Mouse (Mus musculus) E14TG2a.4 (cell line): ENCODE measurements around the gene Nalcn.
A peak's percentile ranks its signal among the peaks of the same experiment; 100 is the strongest.

Source experiments
- H3K27me3 ChIP-seq: 2 replicates; pipeline ENCODE4 v1.6.1; 2014; ENCODE audit warnings: low read length, control low read depth; ENCODE audit not compliant: insufficient read depth
- H3K36me3 ChIP-seq: 2 replicates; pipeline ENCODE4 v1.6.1; 2014; ENCODE audit warnings: low read length, control low read depth; ENCODE audit not compliant: insufficient read depth
- H3K4me1 ChIP-seq: replicated peaks from 2 replicates; pipeline ENCODE4 v1.6.1; 2014; ENCODE audit warnings: low read depth, low read length, control low read depth
- H3K4me3 ChIP-seq: replicated peaks from 2 replicates; pipeline ENCODE4 v1.5.1; 2014; ENCODE audit warnings: mild to moderate bottlenecking, low read length
- H3K9me3 ChIP-seq: 2 replicates; pipeline ENCODE4 v1.6.1; 2014; ENCODE audit warnings: low read length, control low read depth
- CTCF ChIP-seq: conservative IDR thresholded peaks from 2 replicates; pipeline ENCODE4 v1.5.1; 2014; ENCODE audit warnings: low read length
- NANOG ChIP-seq: IDR thresholded peaks from 2 replicates; pipeline ENCODE4 v1.6.1; 2014; ENCODE audit warnings: borderline replicate concordance, low read length, mixed read lengths
- POU5F1 ChIP-seq: IDR thresholded peaks from 2 replicates; pipeline ENCODE4 v1.6.1; 2014; ENCODE audit warnings: low read length, borderline replicate concordance

Gene Nalcn

GRCm38 (mm10) chr14:123533000-123533399, 93.9 kb downstream of the Nalcn start:
- Histone ChIP-seq H3K9me3 (no peaks in the 10 kb centered on the region), H3K4me3 (no peak overlapping the region), H3K36me3 (no peaks in the 10 kb centered on the region), H3K4me1 (0 out of 2 replicates have a peak, but pooled peaks cover 4% of the 10 kb centered on the region), H3K27me3 (no peaks in the 10 kb centered on the region)
- TF ChIP-seq NANOG (no peak), CTCF (no peak)

DNA sequence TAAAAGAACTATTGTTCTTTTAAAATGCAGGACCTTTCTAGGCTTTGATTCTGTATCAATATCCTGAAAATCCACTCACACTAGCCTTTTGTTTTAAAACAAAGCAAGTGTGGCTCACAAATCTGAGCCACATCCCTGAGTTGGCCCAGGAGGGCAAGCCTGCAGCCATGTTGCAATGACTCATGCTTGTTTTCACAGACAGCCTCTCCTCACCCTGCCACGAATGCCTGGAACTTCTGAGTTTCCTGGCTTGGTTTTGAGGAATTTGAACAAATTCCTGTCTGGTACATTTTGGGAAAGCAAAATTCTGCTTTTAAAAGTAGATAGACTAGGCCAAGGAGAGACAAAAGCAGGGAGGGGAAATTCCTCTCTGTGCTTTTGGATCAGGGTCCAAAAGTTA, 95.7 kb downstream of the Nalcn start:
- no peaks in the 10 kb centered on the region for H3K36me3 ChIP-seq
- H3K4me3 ChIP-seq: no peak overlapping the region
- no peaks in the 10 kb centered on the region for H3K27me3 ChIP-seq
- H3K9me3 ChIP-seq: no peaks in the 10 kb centered on the region
- no peak for TF ChIP-seq CTCF
- peak; percentile 14; the same call in 1 of the 2 replicates for TF ChIP-seq NANOG
- TF ChIP-seq POU5F1: no peak
- H3K4me1 ChIP-seq: 0 out of 2 replicates have a peak, but pooled peaks cover 4% of the 10 kb centered on the region

GRCm38 (mm10) chr14:123529143-123529542, 97.8 kb downstream of the Nalcn start:
- TF ChIP-seq NANOG (no peak), CTCF (no peak), POU5F1 (no peak)
- H3K27me3 ChIP-seq: no peaks in the 10 kb centered on the region
- no peak overlapping the region for H3K4me3 ChIP-seq
- H3K4me1 ChIP-seq: 0 out of 2 replicates have a peak, but pooled peaks cover 4% of the 10 kb centered on the region
- H3K36me3 ChIP-seq: no peaks in the 10 kb centered on the region
- no peaks in the 10 kb centered on the region for H3K9me3 ChIP-seq

DNA sequence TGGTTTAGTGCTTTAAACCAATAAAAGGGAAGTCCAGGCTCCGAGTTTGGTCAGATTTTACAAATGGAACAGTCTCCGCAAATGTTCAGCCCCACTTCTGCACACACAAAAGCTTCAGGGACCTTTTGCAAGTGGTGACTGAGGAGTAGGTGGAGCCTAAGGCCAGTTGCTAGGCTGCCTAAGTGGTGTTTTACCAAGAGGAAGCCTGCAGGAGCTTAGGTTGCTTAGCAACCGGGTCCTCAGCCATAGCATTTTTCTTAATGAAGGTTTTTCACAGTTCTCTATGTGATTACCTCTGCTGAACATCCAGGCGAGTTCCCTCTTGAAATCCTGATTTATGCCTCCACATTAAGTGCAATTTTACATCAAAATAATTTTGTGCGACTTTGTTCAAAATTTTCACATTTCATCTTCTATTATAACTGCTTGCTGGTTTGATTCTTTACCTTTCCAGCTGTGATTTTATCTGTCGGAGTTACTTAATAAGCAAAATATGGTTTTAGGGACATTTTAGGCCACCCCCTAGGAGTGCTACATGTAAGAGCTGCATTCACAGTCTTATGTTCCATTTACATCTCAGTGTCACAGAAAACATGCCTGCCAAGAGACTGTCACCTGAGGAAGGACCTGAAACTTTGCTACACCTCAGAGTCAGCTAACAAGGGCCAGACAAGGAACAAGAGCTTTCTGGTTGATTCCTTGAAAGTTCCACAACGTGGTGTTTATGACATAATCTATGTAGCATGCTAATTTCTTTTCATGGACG, 113.4 kb downstream of the Nalcn start:
- H3K27me3 ChIP-seq: no peaks in the 10 kb centered on the region
- TF ChIP-seq CTCF (no peak), NANOG (no peak), POU5F1 (no peak)
- no peaks in the 10 kb centered on the region for H3K36me3 ChIP-seq
- peaks cover 1% of the 10 kb centered on the region for H3K4me1 ChIP-seq
- no peaks in the 10 kb centered on the region for H3K9me3 ChIP-seq
- no peak overlapping the region for H3K4me3 ChIP-seq

DNA sequence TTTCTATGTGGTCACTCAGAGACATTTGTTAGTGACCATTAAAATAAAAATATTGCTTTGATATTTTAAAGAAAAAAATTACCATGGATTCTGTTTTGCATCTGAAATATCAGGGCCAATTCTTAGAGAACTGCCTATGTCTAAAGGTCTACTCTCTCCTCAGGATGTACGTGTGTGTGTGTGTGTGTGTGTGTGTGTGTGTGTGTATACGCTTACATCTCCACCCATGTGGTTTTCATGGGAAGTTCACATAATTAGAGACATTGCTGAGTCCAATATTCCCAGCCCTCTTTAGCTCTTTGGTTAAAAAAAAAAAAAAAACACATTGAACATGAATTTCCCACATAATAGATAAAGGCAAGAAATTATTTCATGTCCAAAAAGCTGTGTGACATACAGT, 114.0 kb downstream of the Nalcn start:
- no peak for TF ChIP-seq NANOG
- TF ChIP-seq POU5F1: no peak
- TF ChIP-seq CTCF: no peak
- no peaks in the 10 kb centered on the region for H3K9me3 ChIP-seq
- H3K4me3 ChIP-seq: no peak overlapping the region
- no peaks in the 10 kb centered on the region for H3K36me3 ChIP-seq
- no peaks in the 10 kb centered on the region for H3K27me3 ChIP-seq
- H3K4me1 ChIP-seq: no peaks in the 10 kb centered on the region

GRCm38 (mm10) chr14:123495544-123495943, 131.4 kb downstream of the Nalcn start:
- Histone ChIP-seq H3K36me3 (no peaks in the 10 kb centered on the region), H3K4me1 (no peaks in the 10 kb centered on the region), H3K9me3 (no peaks in the 10 kb centered on the region), H3K27me3 (no peaks in the 10 kb centered on the region), H3K4me3 (no peak overlapping the region)
- no peak for TF ChIP-seq POU5F1
- TF ChIP-seq NANOG: no peak
- TF ChIP-seq CTCF: no peak

- Histone ChIP-seq H3K4me1 (no peaks in the 10 kb centered on the region), H3K27me3 (no peaks in the 10 kb centered on the region), H3K9me3 (no peaks in the 10 kb centered on the region), H3K36me3 (no peaks in the 10 kb centered on the region), H3K4me3 (no peak overlapping the region)
- TF ChIP-seq NANOG (no peak), CTCF (no peak), POU5F1 (no peak)
These were observed 138.3 kb downstream of the Nalcn start for GRCm38 (mm10) chr14:123488575-123489207.

DNA sequence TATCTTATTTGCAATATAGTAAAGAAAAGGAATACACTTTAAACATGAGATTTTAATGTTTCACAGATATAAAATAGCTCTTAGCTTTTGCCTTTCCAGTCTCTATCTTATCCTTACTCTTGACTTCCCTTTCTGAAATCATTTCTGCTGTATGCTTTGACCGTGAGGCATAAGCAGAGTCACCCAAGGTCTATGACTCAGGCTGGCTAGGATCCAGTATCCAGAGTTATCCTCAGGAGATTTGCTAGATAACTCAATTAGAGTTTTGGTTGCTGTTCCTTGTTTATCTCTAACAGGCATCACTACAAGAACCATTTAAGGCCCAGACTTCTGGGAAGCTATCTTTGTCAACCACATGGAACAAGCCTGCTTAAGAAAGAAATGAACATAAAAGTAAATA, 164.9 kb downstream of the Nalcn start:
- no peak for TF ChIP-seq POU5F1
- TF ChIP-seq CTCF: no peak
- TF ChIP-seq NANOG: no peak
- peaks cover 15% of the 10 kb centered on the region for H3K9me3 ChIP-seq
- H3K4me3 ChIP-seq: no peak overlapping the region
- H3K27me3 ChIP-seq: no peaks in the 10 kb centered on the region
- H3K36me3 ChIP-seq: no peaks in the 10 kb centered on the region
- no peaks in the 10 kb centered on the region for H3K4me1 ChIP-seq

- H3K9me3 ChIP-seq: no peaks in the 10 kb centered on the region
- TF ChIP-seq CTCF (no peak), POU5F1 (no peak), NANOG (no peak)
- H3K27me3 ChIP-seq: no peaks in the 10 kb centered on the region
- no peaks in the 10 kb centered on the region for H3K36me3 ChIP-seq
- H3K4me3 ChIP-seq: no peak overlapping the region
- no peaks in the 10 kb centered on the region for H3K4me1 ChIP-seq
These were observed 180.9 kb downstream of the Nalcn start for GRCm38 (mm10) chr14:123446031-123446430.
